Mouse (Mus musculus) G1E-ER4 (cell line): ENCODE measurements around the gene Ptgis. TPM values are rescaled to one million over a fixed set of nuclear protein-coding genes. Genes with fewer than 3 reads are reported as not detected.

Source experiments
- GATA1 ChIP-seq: IDR thresholded peaks from one replicate; pipeline ENCODE4 v1.8.0; 2012; ENCODE audit warnings: low read length, inconsistent platforms
- polyA plus RNA-seq: library from polyadenylated mRNA; stranded (reverse); fragments of >175 nt; gene quantifications from 2 replicates; pipeline ENCODE4 v1.2.3, GENCODE M21; 2012

The Ptgis gene
- polyA plus RNA-seq, 1 experiment = not detected

DNA sequence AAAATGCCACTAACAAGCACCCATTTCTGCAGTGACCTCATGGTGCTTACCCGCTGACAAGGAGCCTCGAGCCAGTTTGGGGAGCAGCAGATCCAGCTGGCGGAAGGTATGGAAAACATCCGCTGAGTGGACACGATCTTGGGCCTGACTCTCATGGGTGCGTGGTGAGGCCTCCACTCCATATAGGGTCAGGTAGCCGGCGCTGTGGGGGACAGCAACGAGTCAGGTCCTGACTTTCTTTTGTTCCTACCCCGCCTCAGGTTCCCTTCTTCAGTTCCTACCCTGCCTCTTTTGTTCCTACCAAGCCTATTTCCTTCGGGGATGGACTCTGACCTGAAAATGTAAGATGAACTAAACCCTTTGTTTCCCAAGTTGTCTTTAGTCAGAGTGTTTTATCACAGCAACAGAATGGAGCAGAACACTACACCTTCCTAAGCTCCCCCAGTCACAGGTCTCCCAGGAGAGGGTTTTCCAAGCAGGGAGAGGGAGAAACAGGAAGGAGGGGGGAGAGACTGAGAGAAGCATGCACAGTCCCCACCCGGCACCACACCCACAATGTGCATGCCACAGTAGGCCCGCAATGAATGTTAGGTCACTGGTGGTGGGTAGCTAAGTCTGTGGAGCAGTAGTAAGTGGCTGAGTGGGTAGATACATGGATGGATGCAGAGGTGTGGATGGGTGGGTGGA, 19.1 kb downstream of the Ptgis start:
- no peak for TF ChIP-seq GATA1

- no peak for TF ChIP-seq GATA1
These were observed 19.7 kb downstream of the Ptgis start for GRCm38 (mm10) chr2:167220736-167221135.

DNA sequence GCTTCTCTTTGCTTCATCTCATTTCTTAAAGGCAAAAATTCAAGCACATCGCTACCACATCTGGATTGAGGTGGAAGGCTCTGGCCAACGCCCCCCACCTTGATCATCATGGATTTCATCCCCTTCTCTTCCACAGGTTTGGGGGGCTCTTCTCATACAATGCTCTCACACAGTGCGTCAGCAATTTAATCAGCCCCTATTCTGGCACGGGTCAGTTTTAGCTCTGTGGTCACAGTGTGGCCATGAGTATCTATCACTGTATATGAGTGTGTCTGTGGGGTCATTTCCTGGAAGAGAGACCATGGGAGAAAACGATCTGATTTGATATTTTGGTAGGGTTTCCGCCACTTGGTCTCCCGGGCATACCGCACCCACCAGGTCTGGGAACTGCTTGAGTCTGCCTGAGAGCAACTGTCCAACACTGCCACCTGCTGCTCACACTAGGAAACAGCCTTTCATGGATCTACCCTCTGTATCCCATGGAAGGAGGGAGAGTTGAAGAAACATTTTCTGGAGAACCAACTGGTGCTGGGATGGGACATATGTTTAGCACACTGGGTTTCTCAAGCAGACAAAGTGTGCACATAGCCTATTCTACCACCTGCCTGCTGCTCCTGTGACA, 21.1 kb downstream of the Ptgis start:
- TF ChIP-seq GATA1 = no peak

GRCm38 (mm10) chr2:167213666-167214065, 26.7 kb downstream of the Ptgis start:
- no peak for TF ChIP-seq GATA1

DNA sequence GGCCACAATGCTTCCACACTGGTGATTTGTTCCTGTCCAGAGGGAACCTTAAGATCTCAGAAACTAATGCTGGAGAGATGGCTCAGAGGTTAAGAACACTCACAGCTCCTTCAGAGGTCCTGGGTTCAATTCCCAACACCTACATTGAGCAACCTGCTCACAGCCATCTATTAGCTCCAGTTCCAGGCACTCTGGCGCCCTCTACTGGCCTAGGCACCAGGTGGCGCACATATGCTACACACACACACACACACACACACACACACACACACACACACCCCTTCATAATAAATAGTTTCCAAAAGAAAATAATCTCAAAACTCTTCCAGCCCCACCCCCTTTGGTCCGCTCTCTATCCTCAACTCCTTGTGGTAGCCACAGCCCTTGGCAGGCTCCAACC, 27.3 kb downstream of the Ptgis start:
- TF ChIP-seq GATA1 = no peak

DNA sequence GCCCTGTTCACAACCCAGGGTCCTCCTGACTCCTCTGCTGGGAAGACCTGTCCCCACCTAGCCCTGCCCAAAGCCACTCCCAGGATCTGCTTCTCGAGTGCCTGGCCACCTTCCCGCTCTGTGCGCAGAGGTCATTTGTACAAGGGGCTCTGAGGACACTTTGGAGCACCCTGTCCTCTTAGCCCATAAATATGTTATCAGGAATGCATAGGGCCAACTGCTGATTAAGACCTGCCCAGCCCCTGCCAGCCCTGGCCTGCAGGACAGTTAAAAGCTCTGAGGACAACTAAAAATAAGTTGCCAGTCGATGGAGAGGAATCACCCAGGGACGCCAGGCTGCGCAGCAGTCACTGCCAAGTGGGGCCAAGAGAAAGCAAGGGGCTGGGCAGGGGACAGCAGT, 27.9 kb downstream of the Ptgis start:
- TF ChIP-seq GATA1 = no peak

DNA sequence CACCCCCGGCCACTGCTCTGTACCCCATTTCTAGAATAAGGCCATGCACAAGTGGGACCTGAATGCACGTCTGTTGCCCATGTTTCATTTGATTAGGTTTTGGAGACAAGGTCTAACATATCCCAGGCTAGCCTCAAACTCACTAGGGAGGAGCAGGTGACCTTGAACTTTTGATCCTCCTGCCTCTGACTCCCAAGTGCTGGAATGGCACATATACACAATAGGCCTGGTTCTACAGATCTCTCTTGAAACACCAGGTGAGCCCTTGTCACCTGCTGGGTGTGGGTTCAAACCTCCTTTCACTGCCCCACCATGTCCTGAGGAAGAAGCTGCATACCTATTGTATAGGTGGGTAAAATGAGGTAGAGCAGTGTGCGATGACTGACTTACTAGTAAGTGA, 28.3 kb downstream of the Ptgis start:
- no peak for TF ChIP-seq GATA1

- TF ChIP-seq GATA1 = no peak
These were observed 30.5 kb downstream of the Ptgis start for GRCm38 (mm10) chr2:167209900-167210299.

GRCm38 (mm10) chr2:167208984-167209383, 31.4 kb downstream of the Ptgis start:
- no peak for TF ChIP-seq GATA1

DNA sequence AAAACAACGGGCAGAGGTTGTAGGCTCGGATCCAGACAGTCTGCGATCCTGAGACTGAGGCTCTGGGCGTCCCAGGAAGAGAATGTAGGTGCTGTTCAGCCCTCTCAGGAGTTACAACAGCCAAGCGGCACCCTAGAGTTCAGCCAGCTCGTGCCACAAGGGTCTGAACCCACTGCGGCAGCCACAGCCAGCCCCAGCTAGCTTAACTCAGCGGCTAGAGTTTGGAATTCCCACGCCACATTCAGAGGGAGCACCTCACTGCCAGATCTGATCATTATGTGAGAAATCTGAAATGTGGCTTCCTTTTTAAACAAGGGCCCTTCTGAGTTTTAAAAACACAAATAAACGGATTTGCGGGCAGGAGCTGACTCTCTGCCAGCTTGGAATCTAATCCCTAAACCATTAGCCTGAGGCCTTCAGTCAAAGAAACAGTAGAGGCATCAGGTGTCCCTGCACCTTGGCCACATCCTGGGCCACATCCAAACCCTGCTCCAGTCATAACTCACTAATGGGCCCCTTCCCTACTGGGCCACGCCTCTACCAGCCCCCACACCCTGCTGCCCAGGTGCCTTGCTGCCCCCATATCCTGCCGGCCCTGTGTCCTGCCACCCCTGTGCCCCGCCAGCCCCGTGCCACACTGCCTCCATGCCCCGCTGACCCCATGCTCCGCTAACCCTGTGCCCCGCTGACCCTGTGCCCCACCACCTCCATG, 34.3 kb downstream of the Ptgis start:
- TF ChIP-seq GATA1 = no peak

DNA sequence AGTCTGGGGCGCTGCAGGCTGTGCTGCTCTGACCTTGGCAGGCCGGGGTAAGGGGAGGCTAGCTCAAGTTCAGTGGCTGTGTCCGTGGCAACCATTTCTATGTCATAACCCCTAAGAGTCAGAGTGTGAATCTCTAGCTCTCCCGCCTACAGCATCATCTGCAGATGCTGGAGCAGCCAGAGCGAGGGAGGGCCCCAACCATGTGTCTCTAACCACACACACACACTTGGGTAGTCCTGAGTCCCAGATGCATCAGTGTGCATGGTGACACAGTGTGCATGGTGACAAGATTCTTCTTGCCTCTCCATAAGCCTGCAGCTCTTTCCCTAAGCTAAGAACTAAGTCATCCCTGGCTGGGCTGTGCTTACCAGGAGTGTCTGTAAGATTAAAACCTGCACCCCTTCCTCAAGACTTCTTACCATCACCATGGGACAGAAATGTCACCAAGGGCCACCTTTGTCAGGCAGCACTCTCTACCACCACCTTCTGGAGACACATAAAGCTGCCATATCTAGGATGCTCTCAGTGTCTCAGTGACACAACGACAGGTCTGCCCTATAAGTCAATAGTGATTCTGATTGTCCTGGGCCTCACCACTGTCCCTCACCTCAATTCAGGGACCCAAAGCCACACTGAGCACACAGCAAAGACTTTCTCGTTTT, 36.8 kb downstream of the Ptgis start:
- TF ChIP-seq GATA1 = no peak

DNA sequence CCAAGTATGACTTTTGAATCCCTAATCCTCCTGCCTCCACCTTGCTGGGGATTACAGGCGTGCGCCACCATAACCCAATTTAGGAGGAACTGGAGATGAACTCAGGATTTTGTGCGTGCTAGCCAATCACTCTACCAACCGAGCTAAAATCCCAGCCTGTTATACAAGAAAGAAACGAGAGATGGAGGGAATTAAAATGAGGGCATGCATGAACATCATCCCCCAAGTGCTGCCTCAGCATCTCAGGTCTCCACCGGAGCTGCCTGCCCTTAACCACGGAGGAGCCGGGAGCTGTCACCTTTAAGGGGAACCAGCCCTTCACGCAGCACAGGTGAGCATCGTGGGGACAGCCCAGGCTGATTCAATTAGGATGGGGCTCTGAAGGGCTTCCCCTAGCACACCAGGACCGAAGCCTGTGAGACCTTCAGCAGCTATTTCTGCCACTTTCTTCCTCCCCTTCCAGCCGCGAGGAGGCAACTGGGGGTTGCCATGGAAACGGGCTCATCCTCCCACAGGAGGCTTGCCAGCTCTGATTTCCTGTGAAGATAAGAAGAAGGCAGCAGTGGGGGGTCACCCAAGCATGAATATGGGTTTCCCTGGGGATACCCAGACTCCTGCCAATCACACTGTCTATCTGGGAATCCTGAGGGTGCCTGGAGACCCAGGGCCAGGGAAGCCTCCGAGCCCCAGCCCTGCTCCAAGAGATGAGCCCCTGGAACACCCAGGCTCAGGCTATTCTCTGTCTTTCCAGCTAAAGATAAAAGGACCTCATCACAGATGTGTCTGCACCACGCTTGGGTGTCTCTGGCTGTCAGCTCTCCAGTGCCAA, 38.7 kb downstream of the Ptgis start:
- TF ChIP-seq GATA1 = no peak

DNA sequence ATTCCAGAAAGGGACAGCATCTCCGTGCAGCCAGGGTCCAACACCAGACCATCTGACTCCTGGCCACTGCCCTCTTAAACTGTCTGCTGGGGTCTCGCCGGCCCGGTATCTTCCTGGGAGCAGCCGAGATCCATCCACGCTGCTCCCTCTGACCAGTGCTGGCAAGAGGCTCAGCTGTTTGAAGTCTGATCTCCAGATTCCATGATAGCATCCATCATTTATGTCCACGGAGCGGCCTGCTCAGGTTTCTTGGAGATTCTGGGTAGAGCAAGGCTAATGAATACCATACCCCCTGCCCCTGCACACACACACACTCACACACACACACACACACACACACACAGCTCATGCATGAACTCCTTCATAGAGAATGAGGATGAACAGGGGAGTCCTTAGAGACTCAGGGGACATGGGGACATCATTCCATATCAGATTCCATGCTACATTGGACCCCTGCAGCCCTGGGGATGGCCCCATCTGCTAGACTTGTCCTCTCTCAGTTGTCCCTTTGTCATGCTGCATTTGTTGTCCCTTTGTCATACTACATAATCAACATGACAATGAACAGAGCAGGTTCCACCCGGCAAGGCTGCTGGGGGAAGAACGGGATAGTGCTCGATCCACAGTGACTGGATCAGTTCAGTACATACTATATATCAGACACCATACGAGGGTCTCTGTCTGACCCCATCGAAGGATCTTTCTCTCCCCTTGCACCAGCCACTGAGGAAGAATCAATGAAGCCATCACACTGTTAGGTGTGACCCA, 41.6 kb downstream of the Ptgis start:
- no peak for TF ChIP-seq GATA1

DNA sequence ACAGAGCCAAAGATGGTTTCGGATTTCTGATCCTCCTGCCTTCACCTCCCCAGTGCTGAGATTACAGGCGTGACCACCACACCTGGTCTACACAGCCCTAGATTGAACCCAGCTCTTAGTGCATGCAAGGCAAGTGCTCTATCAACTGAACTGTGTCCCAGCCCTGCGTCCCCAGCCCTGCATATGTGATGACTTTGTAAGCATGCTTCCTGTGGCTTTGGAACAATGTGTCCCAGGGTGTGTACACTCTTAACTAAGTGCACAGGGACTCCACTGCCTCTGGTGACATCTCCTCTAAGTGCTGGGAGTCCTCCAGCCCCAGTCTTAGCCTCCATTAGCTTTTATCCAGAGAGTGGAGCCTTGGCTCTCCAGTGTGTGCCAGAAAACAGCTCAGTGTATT, 47.0 kb downstream of the Ptgis start:
- no peak for TF ChIP-seq GATA1

GRCm38 (mm10) chr2:167190076-167190399, 50.4 kb downstream of the Ptgis start, which contains the start of gene Kcnb1:
Gene Kcnb1 (minus strand): TSS chr2:167190155.
- TF ChIP-seq GATA1 = no peak
